Mouse (Mus musculus): Measurements from ENCODE around the gene Hdc. TPM values are rescaled to one million over a fixed set of nuclear protein-coding genes. Genes with fewer than 3 reads are reported as not detected.

Hdc gene
- total RNA-seq, 2 experiments from 2014 or later: 1.1 TPM

- TF ChIP-seq CTCF (conservative IDR thresholded peaks at IDR 0.05): no peak
- DNase-seq (ENCODE audit: low spot score in 2 of 2): no peak
- H3K4me3 ChIP-seq: no peak overlapping the region
- H3K27ac ChIP-seq: no peak overlapping the region
These were observed 59.0 kb downstream of the Hdc start for GRCm38 (mm10) chr2:126560094-126560493.

- Histone ChIP-seq H3K4me3 (no peak overlapping the region), H3K27ac (no peak overlapping the region)
- no peak for DNase-seq (ENCODE audit: low spot score in 2 of 2)
- no peak for TF ChIP-seq CTCF (conservative IDR thresholded peaks at IDR 0.05)
These were observed 63.6 kb downstream of the Hdc start for GRCm38 (mm10) chr2:126555533-126555932.

- H3K27ac ChIP-seq: peak overlapping the region; percentile 74
- DNase-seq (ENCODE audit: low spot score in 2 of 2): no peak
These were observed 65.8 kb downstream of the Hdc start for GRCm38 (mm10) chr2:126553291-126553639.

GRCm38 (mm10) chr2:126552357-126553290 is 66.5 kb downstream of the Hdc start, which contains the start of gene Slc27a2:
Gene Slc27a2 (plus strand): TSS chr2:126552407.
- peak within 1 kb of the TSS; percentile 71 for H3K4me3 ChIP-seq
- H3K27ac ChIP-seq: peak within 1 kb of the TSS; percentile 74
- DNase-seq (ENCODE audit: low spot score in 2 of 2): peak in 1 of 2 experiments; percentile 34
- TF ChIP-seq CTCF (conservative IDR thresholded peaks at IDR 0.05): no peak

More at GRCm38 (mm10) chr2:126553291-126553639, 65.8 kb downstream of the Hdc start:
- no peak for TF ChIP-seq CTCF (conservative IDR thresholded peaks at IDR 0.05)
- H3K4me3 ChIP-seq: peak overlapping the region; percentile 71

- no peak overlapping the region for H3K27ac ChIP-seq
- no peak overlapping the region for H3K4me3 ChIP-seq
- TF ChIP-seq CTCF (conservative IDR thresholded peaks at IDR 0.05): no peak
- no peak for DNase-seq (ENCODE audit: low spot score in 2 of 2)
These were observed 67.2 kb downstream of the Hdc start for GRCm38 (mm10) chr2:126551896-126552295.

- no peak for TF ChIP-seq CTCF (conservative IDR thresholded peaks at IDR 0.05)
These were observed 67.7 kb downstream of the Hdc start for GRCm38 (mm10) chr2:126551244-126551890.

GRCm38 (mm10) chr2:126549681-126550080 is 69.4 kb downstream of the Hdc start:
- Histone ChIP-seq H3K27ac (no peak overlapping the region), H3K4me3 (no peak overlapping the region)
- TF ChIP-seq CTCF (conservative IDR thresholded peaks at IDR 0.05): no peak
- DNase-seq (ENCODE audit: low spot score in 2 of 2): no peak

More at GRCm38 (mm10) chr2:126551244-126551890, 67.7 kb downstream of the Hdc start:
- Histone ChIP-seq H3K27ac (no peak overlapping the region), H3K4me3 (no peak overlapping the region)
- no peak for DNase-seq (ENCODE audit: low spot score in 2 of 2)

GRCm38 (mm10) chr2:126546392-126546791 is 72.7 kb downstream of the Hdc start:
- Histone ChIP-seq H3K27ac (no peak overlapping the region), H3K4me3 (no peak overlapping the region)
- no peak for DNase-seq (ENCODE audit: low spot score in 2 of 2)
- no peak for TF ChIP-seq CTCF (conservative IDR thresholded peaks at IDR 0.05)

- no peak for TF ChIP-seq CTCF (conservative IDR thresholded peaks at IDR 0.05)
- no peak for DNase-seq (ENCODE audit: low spot score in 2 of 2)
- no peak overlapping the region for H3K4me3 ChIP-seq
- H3K27ac ChIP-seq: no peak overlapping the region
These were observed 73.8 kb downstream of the Hdc start for GRCm38 (mm10) chr2:126545297-126545696.

Other genes with a start within 250 kb of the Hdc start
- gene Atp8b4, start 118.6 kb downstream of the Hdc start, total RNA-seq (2021): not detected
- 10 to 100 TPM; 15.3 to 15.9 TPM for gene Slc27a2, start 66.9 kb downstream of the Hdc start, total RNA-seq (2021)
- gene Gabpb1, start 57.0 kb upstream of the Hdc start, total RNA-seq (2021): 10 to 100 TPM; 18.2 to 18.5 TPM
- gene Usp8, start 88.0 kb upstream of the Hdc start, total RNA-seq (2021): 10 to 100 TPM; 50.9 to 53.3 TPM
- gene Usp50, start 164.2 kb upstream of the Hdc start, total RNA-seq (2021): 1 to 10 TPM; 3.0 to 3.3 TPM